Mouse (Mus musculus) liver, adult 2 months (tissue): Measurements from ENCODE around the gene Clec10a.

Experiments used
- CTCF ChIP-seq: fragments of 200-500 bp; IDR thresholded peaks from 2 replicates; pipeline ENCODE4 v1.5.1; 2011; ENCODE audit warnings: low read depth, low read length, control low read depth
- POLR2A ChIP-seq: fragments of 200-500 bp; IDR thresholded peaks from 2 replicates; pipeline ENCODE4 v1.6.1; 2011; ENCODE audit warnings: low read length, control low read depth; ENCODE audit not compliant: insufficient read depth; ENCODE audit errors: extremely low read depth

GRCm38 (mm10) chr11:70192157-70192556 lies 36.2 kb downstream of the Clec10a start:
- TF ChIP-seq CTCF (no peak), POLR2A (no peak)
